Mouse (Mus musculus) forebrain, embryonic 14.5 days (tissue): Measurements from ENCODE around the gene S100a11. TPM values are rescaled to one million over a fixed set of nuclear protein-coding genes. Genes with fewer than 3 reads are reported as not detected.
"Not testable (repeated sequence)": the region's sequence is repeated elsewhere in the genome, so short reads cannot be mapped to it uniquely, and the experiment has no call there.

ENCODE experiments used
- ATAC-seq: fragments of 200-750 bp; cut with Nextera tagmentation; 2 replicates; pipeline ENCODE4 v1.8.0; 2017; ENCODE audit warnings: mild to moderate bottlenecking, moderate library complexity
- DNase-seq: peaks from one replicate; pipeline ENCODE4 v3.0.0-alpha.2; 2015; ENCODE audit warnings: low spot score
- H3K27ac ChIP-seq: fragments of 300-500 bp; sonication (generic); 2 replicates; pipeline ENCODE4 v1.5.1; 2014; ENCODE audit warnings: low read depth, mild to moderate bottlenecking, control low read depth, low read length, moderate library complexity
- H3K27me3 ChIP-seq: fragments of 300-500 bp; sonication (generic); replicated peaks from 2 replicates; pipeline ENCODE4 v1.6.1; 2014; ENCODE audit warnings: low read length, control low read depth, mixed read lengths; ENCODE audit not compliant: control insufficient read depth, insufficient read depth
- H3K36me3 ChIP-seq: fragments of 300-500 bp; sonication (generic); 2 replicates; pipeline ENCODE4 v1.6.1; 2014; ENCODE audit warnings: low read length, control low read depth; ENCODE audit not compliant: control insufficient read depth, insufficient read depth
- H3K4me1 ChIP-seq: fragments of 300-500 bp; sonication (generic); 2 replicates; pipeline ENCODE4 v1.6.1; 2014; ENCODE audit warnings: antibody characterized with exemption, low read length, control low read depth; ENCODE audit not compliant: control insufficient read depth, insufficient read depth
- H3K4me2 ChIP-seq: fragments of 300-500 bp; sonication (generic); 2 replicates; pipeline ENCODE4 v1.6.1; 2014; ENCODE audit warnings: mild to moderate bottlenecking, control low read depth, low read length
- H3K4me3 ChIP-seq: fragments of 300-500 bp; sonication (generic); 2 replicates; pipeline ENCODE4 v1.5.1; 2014; ENCODE audit warnings: low read depth, low read length, control low read depth
- H3K9ac ChIP-seq: fragments of 300-500 bp; sonication (generic); 2 replicates; pipeline ENCODE4 v1.6.1; 2014; ENCODE audit warnings: mild to moderate bottlenecking, low read length, control low read depth, moderate library complexity
- H3K9me3 ChIP-seq: fragments of 300-500 bp; sonication (generic); replicated peaks from 2 replicates; pipeline ENCODE4 v1.6.1; 2016; ENCODE audit warnings: low read length, control low read depth, mixed read lengths; ENCODE audit not compliant: control insufficient read depth
- WGBS: fragments of 180-500 bp; shearing (Covaris S2); extraction: QIAGEN DNeasy Blood & Tissue Kit; methylation state at CpG from one replicate; pipeline ENCODE4 v1.1.7; 2014; 5-methylcytosine and 5-hydroxymethylcytosine counted together
- polyA plus RNA-seq: library from polyadenylated mRNA; unstranded; fragments of >200 nt; fragmentation: Nextera tagmentation; extraction: Ambion mirVana; gene quantifications from 2 replicates; pipeline ENCODE4 v1.2.1, GENCODE M21; 2014

Gene S100a11
- polyA plus RNA-seq, 1 experiment from 2014 or later = 148 TPM

- no peak overlapping the region for H3K4me3 ChIP-seq
- no peaks in the 10 kb centered on the region for H3K36me3 ChIP-seq
- H3K9me3 ChIP-seq = no peaks in the 10 kb centered on the region
- WGBS = 78% methylated on average over 2 of the region's 2 CpGs
- no peak overlapping the region for H3K9ac ChIP-seq
- no peaks in the 10 kb centered on the region for H3K27me3 ChIP-seq
- ATAC-seq (no peak), DNase-seq (no peak)
- no peak overlapping the region for H3K27ac ChIP-seq
- no peaks in the 10 kb centered on the region for H3K4me1 ChIP-seq
- no peak overlapping the region for H3K4me2 ChIP-seq
These were observed 21.2 kb downstream of the S100a11 start for GRCm38 (mm10) chr3:93541501-93541900.

- ATAC-seq, H3K4me1 ChIP-seq, DNase-seq, H3K36me3 ChIP-seq, H3K9me3 ChIP-seq, H3K4me3 ChIP-seq, H3K9ac ChIP-seq, H3K27ac ChIP-seq, H3K4me2 ChIP-seq, H3K27me3 ChIP-seq: not testable (repeated sequence)
- 78% methylated on average over 6 of the region's 6 CpGs for WGBS
These were observed 23.9 kb downstream of the S100a11 start for GRCm38 (mm10) chr3:93544170-93544569.

- H3K9ac ChIP-seq = no peak overlapping the region
- H3K27me3 ChIP-seq = no peaks in the 10 kb centered on the region
- ATAC-seq = peak; percentile 48; the same call in 1 of the 2 replicates
- H3K4me1 ChIP-seq = no peaks in the 10 kb centered on the region
- no peak overlapping the region for H3K4me3 ChIP-seq
- no peaks in the 10 kb centered on the region for H3K9me3 ChIP-seq
- 30% methylated on average over 7 of the region's 7 CpGs for WGBS
- H3K27ac ChIP-seq = no peak overlapping the region
- no peak overlapping the region for H3K4me2 ChIP-seq
- DNase-seq = peak; percentile 80
- no peaks in the 10 kb centered on the region for H3K36me3 ChIP-seq
These were observed 26.9 kb downstream of the S100a11 start for GRCm38 (mm10) chr3:93547099-93547648.

- no peaks in the 10 kb centered on the region for H3K9me3 ChIP-seq
- no peak overlapping the region for H3K4me3 ChIP-seq
- no peaks in the 10 kb centered on the region for H3K4me1 ChIP-seq
- no peak overlapping the region for H3K27ac ChIP-seq
- H3K4me2 ChIP-seq = no peak overlapping the region
- 77% methylated on average over 20 of the region's 20 CpGs for WGBS
- H3K36me3 ChIP-seq = no peaks in the 10 kb centered on the region
- DNase-seq (no peak), ATAC-seq (no peak)
- H3K9ac ChIP-seq = no peak overlapping the region
- H3K27me3 ChIP-seq = no peaks in the 10 kb centered on the region
These were observed 27.7 kb downstream of the S100a11 start for GRCm38 (mm10) chr3:93547749-93548540.

GRCm38 (mm10) chr3:93548541-93549266, 28.4 kb downstream of the S100a11 start:
- H3K4me3 ChIP-seq = no peak overlapping the region
- no peak for DNase-seq
- H3K9me3 ChIP-seq = no peaks in the 10 kb centered on the region
- H3K9ac ChIP-seq = no peak overlapping the region
- WGBS = 76% methylated on average over 6 of the region's 6 CpGs
- H3K36me3 ChIP-seq = no peaks in the 10 kb centered on the region
- ATAC-seq = no peak
- no peaks in the 10 kb centered on the region for H3K4me1 ChIP-seq
- no peak overlapping the region for H3K4me2 ChIP-seq
- H3K27me3 ChIP-seq = no peaks in the 10 kb centered on the region
- H3K27ac ChIP-seq = no peak overlapping the region

GRCm38 (mm10) chr3:93549986-93550385, 29.7 kb downstream of the S100a11 start:
- 91% methylated on average over 4 of the region's 4 CpGs for WGBS
- no peaks in the 10 kb centered on the region for H3K27me3 ChIP-seq
- H3K36me3 ChIP-seq = no peaks in the 10 kb centered on the region
- H3K9me3 ChIP-seq = no peaks in the 10 kb centered on the region
- no peak overlapping the region for H3K4me2 ChIP-seq
- H3K27ac ChIP-seq = no peak overlapping the region
- no peaks in the 10 kb centered on the region for H3K4me1 ChIP-seq
- DNase-seq = no peak
- H3K4me3 ChIP-seq = no peak overlapping the region
- ATAC-seq = no peak
- no peak overlapping the region for H3K9ac ChIP-seq

- Histone ChIP-seq H3K27ac (no peak overlapping the region), H3K4me1 (no peaks in the 10 kb centered on the region), H3K9me3 (no peaks in the 10 kb centered on the region), H3K36me3 (no peaks in the 10 kb centered on the region), H3K4me3 (no peak overlapping the region), H3K4me2 (no peak overlapping the region), H3K27me3 (no peaks in the 10 kb centered on the region), H3K9ac (no peak overlapping the region)
- ATAC-seq (no peak), DNase-seq (no peak)
- WGBS = 88% methylated on average over 5 of the region's 5 CpGs
These were observed 31.9 kb downstream of the S100a11 start for GRCm38 (mm10) chr3:93551950-93552901.

- Histone ChIP-seq H3K4me1 (no peaks in the 10 kb centered on the region), H3K27ac (no peak overlapping the region), H3K4me2 (no peak overlapping the region), H3K27me3 (no peaks in the 10 kb centered on the region), H3K9me3 (no peaks in the 10 kb centered on the region), H3K36me3 (no peaks in the 10 kb centered on the region), H3K9ac (no peak overlapping the region), H3K4me3 (no peak overlapping the region)
- ATAC-seq (no peak), DNase-seq (no peak)
- 88% methylated on average over 2 of the region's 2 CpGs for WGBS
These were observed 33.0 kb downstream of the S100a11 start for GRCm38 (mm10) chr3:93553311-93553710.
